Mouse (Mus musculus) kidney, postnatal 0 days (tissue): ENCODE results near the gene Igsf3. TPM values are rescaled to one million over a fixed set of nuclear protein-coding genes. Genes with fewer than 3 reads are reported as not detected.

Experiments used
- ATAC-seq: fragments of 200-750 bp; cut with Nextera tagmentation; replicated peaks from 2 replicates; pipeline ENCODE4 v1.8.0; 2017; ENCODE audit warnings: low read depth, moderate number of reproducible peaks, moderate TSS enrichment, moderate library complexity; ENCODE audit not compliant: low FRiP score
- DNase-seq: peaks from one replicate; pipeline ENCODE4 v3.0.0-alpha.2; 2016; ENCODE audit warnings: low spot score
- H3K27ac ChIP-seq: fragments of 300-500 bp; sonication (generic); 2 replicates; pipeline ENCODE4 v1.5.1; 2014; ENCODE audit warnings: mild to moderate bottlenecking
- H3K27me3 ChIP-seq: fragments of 300-500 bp; sonication (generic); 2 replicates; pipeline ENCODE4 v1.6.1; 2014; ENCODE audit warnings: low read length, mixed read lengths; ENCODE audit not compliant: insufficient read depth
- H3K36me3 ChIP-seq: fragments of 300-500 bp; sonication (generic); 2 replicates; pipeline ENCODE4 v1.6.1; 2014; ENCODE audit warnings: low read length, mixed read lengths; ENCODE audit not compliant: insufficient read depth
- H3K4me1 ChIP-seq: fragments of 300-500 bp; sonication (generic); replicated peaks from 2 replicates; pipeline ENCODE4 v1.6.1; 2014; ENCODE audit warnings: antibody characterized with exemption, low read length, mixed read lengths; ENCODE audit not compliant: insufficient read depth
- H3K4me2 ChIP-seq: fragments of 300-500 bp; sonication (generic); 2 replicates; pipeline ENCODE4 v1.6.1; 2014; ENCODE audit warnings: mild to moderate bottlenecking, low read length, moderate library complexity, mixed read lengths
- H3K4me3 ChIP-seq: fragments of 300-500 bp; sonication (generic); replicated peaks from 2 replicates; pipeline ENCODE4 v1.5.1; 2014; ENCODE audit warnings: low read depth, low read length
- H3K9ac ChIP-seq: fragments of 300-500 bp; sonication (generic); 2 replicates; pipeline ENCODE4 v1.6.1; 2014; ENCODE audit warnings: low read depth, low read length
- H3K9me3 ChIP-seq: fragments of 300-500 bp; sonication (generic); replicated peaks from 2 replicates; pipeline ENCODE4 v1.6.1; 2016; ENCODE audit warnings: low read length, inconsistent platforms, mixed read lengths
- CTCF ChIP-seq: IDR thresholded peaks from 2 replicates; pipeline ENCODE4 v1.5.1; 2016; ENCODE audit warnings: antibody characterized with exemption, low read depth, mild to moderate bottlenecking, moderate library complexity
- WGBS: fragments of 180-500 bp; shearing (Covaris S2); extraction: QIAGEN DNeasy Blood & Tissue Kit; methylation state at CpG from one replicate; pipeline ENCODE4 v1.1.7; 2014; 5-methylcytosine and 5-hydroxymethylcytosine counted together
- polyA plus RNA-seq: library from polyadenylated mRNA; unstranded; fragments of >200 nt; fragmentation: Nextera tagmentation; extraction: Ambion mirVana; gene quantifications from 2 replicates; pipeline ENCODE4 v1.2.1, GENCODE M21; 2015

The Igsf3 gene
- 15.3 and 16.9 TPM in 2 replicates for polyA plus RNA-seq

- WGBS: 5% methylated on average over 45 of the region's 56 CpGs
- Histone ChIP-seq H3K27ac (peak within 1 kb of the TSS; percentile 25; the same call in 1 of the 2 replicates), H3K9me3 (no peaks in the 10 kb centered on the region), H3K27me3 (no peaks in the 10 kb centered on the region), H3K4me3 (peak within 1 kb of the TSS; percentile 92), H3K4me2 (peak within 1 kb of the TSS; percentile 100), H3K9ac (peak within 1 kb of the TSS; percentile 86), H3K36me3 (no peaks in the 10 kb centered on the region), H3K4me1 (peaks cover 12% of the 10 kb centered on the region)
- TF ChIP-seq CTCF: no peak
- DNase-seq (peak; percentile 77), ATAC-seq (peak; percentile 90)
Measured at GRCm38 (mm10) chr3:101376538-101377247, at the start of gene Igsf3. Gene Igsf3 (plus strand): TSS chr3:101377083.

- H3K27me3 ChIP-seq: no peaks in the 10 kb centered on the region
- TF ChIP-seq CTCF: no peak
Measured at GRCm38 (mm10) chr3:101327248-101327647, 49.6 kb upstream of the Igsf3 start.

GRCm38 (mm10) chr3:101328617-101329016, 48.3 kb upstream of the Igsf3 start:
- Histone ChIP-seq H3K27me3 (no peaks in the 10 kb centered on the region), H3K9ac (no peak overlapping the region), H3K27ac (no peak overlapping the region), H3K4me2 (no peak overlapping the region), H3K9me3 (no peaks in the 10 kb centered on the region), H3K36me3 (no peaks in the 10 kb centered on the region), H3K4me1 (no peaks in the 10 kb centered on the region), H3K4me3 (no peak overlapping the region)
- DNase-seq (no peak), ATAC-seq (no peak)
- TF ChIP-seq CTCF: no peak
- 82% methylated on average over 7 of the region's 7 CpGs for WGBS

More at GRCm38 (mm10) chr3:101327248-101327647, 49.6 kb upstream of the Igsf3 start:
- Histone ChIP-seq H3K4me1 (no peaks in the 10 kb centered on the region), H3K9me3 (no peaks in the 10 kb centered on the region), H3K4me2 (no peak overlapping the region), H3K4me3 (no peak overlapping the region), H3K36me3 (no peaks in the 10 kb centered on the region), H3K27ac (no peak overlapping the region), H3K9ac (no peak overlapping the region)
- 95% methylated on average over 2 of the region's 2 CpGs for WGBS
- ATAC-seq: no peak
- DNase-seq: no peak

- Histone ChIP-seq H3K4me2 (no peak overlapping the region), H3K27ac (no peak overlapping the region), H3K36me3 (no peaks in the 10 kb centered on the region), H3K4me3 (no peak overlapping the region), H3K9me3 (no peaks in the 10 kb centered on the region), H3K9ac (no peak overlapping the region), H3K4me1 (no peaks in the 10 kb centered on the region), H3K27me3 (no peaks in the 10 kb centered on the region)
- no peak for DNase-seq
- TF ChIP-seq CTCF: no peak
- no peak for ATAC-seq
- WGBS: 81% methylated on average over 9 of the region's 9 CpGs
Measured at GRCm38 (mm10) chr3:101343199-101343924, 33.5 kb upstream of the Igsf3 start.

- Histone ChIP-seq H3K4me3 (no peak overlapping the region), H3K27me3 (no peaks in the 10 kb centered on the region), H3K9ac (no peak overlapping the region), H3K4me1 (0 out of 2 replicates have a peak, but pooled peaks cover 6% of the 10 kb centered on the region), H3K9me3 (no peaks in the 10 kb centered on the region), H3K36me3 (no peaks in the 10 kb centered on the region), H3K4me2 (no peak overlapping the region), H3K27ac (no peak overlapping the region)
- TF ChIP-seq CTCF: no peak
- WGBS: 69% methylated on average over 3 of the region's 3 CpGs
- no peak for ATAC-seq
- DNase-seq: no peak
Measured at GRCm38 (mm10) chr3:101344246-101344645, 32.6 kb upstream of the Igsf3 start.

- WGBS: 64% methylated on average over 6 of the region's 6 CpGs
- H3K9ac ChIP-seq: no peak overlapping the region
- no peak for ATAC-seq
Measured at GRCm38 (mm10) chr3:101345299-101345698, 31.6 kb upstream of the Igsf3 start.

More at GRCm38 (mm10) chr3:101345299-101345698, 31.6 kb upstream of the Igsf3 start:
- no peaks in the 10 kb centered on the region for H3K9me3 ChIP-seq
- no peak for DNase-seq
- H3K4me1 ChIP-seq: 0 out of 2 replicates have a peak, but pooled peaks cover 11% of the 10 kb centered on the region
- no peak overlapping the region for H3K4me2 ChIP-seq
- no peak for TF ChIP-seq CTCF
- no peaks in the 10 kb centered on the region for H3K27me3 ChIP-seq
- no peaks in the 10 kb centered on the region for H3K36me3 ChIP-seq
- H3K27ac ChIP-seq: no peak overlapping the region
- H3K4me3 ChIP-seq: no peak overlapping the region
